Mouse (Mus musculus): ENCODE results near the gene Mfap5.
"Not testable (repeated sequence)": the region's sequence is repeated elsewhere in the genome, so short reads cannot be mapped to it uniquely, and the experiment has no call there.

Mfap5 gene

DNA sequence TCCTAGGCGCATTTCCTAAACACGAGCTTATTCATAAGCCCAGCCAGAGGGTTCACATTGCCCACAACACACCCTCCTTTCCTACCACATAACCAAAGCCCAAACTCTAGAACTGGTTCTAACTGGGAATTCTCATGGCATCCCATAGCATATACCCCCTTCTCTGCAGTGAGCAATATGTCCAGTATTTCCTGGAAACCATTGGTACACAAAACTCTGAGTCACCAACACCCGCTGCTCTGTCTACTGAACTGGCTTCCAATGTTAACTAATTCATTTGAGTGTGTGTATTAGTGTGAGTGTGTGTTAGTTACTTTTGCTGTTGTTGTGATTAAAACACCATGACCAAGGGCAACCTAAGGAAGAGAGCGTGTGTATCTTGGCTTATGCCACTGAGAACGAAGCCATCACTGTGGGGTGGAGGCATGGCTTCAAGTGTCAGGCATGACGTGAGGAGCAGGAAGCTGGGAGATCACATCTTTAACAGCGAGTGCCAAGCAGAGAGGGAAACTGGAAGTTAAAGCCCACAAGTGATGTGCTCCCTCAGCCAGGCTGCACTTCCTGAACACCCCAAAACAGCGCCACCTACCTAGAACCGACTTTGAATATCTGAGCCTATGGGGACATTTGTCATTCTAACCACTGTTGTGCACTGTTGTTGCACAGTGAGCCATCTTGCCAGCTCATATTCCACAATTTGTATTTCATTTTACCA is 59.6 kb downstream of the Mfap5 start:
- DNase-seq = no peak

DNA sequence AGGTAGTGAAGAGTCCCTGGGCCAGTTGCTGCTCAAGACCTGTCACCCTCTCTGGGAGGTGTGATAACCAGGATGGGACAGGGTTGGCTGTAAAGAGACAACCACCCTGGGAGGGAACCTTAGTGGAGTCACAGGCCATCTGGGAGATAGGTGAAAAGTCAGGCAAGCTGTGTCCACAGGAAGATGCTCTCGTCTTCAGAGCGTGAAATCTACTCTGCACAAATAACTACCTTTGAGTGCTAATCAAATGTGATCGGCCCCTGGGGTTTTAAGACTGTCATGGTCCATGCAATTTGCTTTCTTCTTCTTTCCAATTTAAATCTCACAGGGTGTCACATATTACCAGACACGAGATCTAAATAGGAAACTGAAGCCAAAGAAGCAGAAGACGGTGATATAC is 63.5 kb downstream of the Mfap5 start:
- DNase-seq = no peak

DNA sequence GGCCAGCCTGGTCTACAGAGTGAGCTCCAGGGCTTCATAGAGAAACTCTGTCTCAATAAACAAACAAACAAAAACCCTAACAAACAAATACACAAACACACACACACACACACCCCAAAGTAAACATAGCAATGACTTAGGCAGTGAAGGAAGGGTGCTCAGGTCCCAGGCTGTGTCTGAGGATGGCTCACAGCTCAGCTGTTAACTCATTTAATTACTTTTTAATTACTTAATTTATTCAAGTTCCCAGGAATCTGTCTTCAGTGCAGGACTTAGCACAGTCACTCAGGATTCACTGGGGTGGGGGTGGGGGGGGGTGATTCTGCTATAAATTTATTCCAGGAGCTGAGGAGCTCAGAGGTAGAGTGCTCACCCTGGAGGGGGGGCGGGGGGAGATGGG is 64.1 kb downstream of the Mfap5 start:
- DNase-seq = no peak

DNA sequence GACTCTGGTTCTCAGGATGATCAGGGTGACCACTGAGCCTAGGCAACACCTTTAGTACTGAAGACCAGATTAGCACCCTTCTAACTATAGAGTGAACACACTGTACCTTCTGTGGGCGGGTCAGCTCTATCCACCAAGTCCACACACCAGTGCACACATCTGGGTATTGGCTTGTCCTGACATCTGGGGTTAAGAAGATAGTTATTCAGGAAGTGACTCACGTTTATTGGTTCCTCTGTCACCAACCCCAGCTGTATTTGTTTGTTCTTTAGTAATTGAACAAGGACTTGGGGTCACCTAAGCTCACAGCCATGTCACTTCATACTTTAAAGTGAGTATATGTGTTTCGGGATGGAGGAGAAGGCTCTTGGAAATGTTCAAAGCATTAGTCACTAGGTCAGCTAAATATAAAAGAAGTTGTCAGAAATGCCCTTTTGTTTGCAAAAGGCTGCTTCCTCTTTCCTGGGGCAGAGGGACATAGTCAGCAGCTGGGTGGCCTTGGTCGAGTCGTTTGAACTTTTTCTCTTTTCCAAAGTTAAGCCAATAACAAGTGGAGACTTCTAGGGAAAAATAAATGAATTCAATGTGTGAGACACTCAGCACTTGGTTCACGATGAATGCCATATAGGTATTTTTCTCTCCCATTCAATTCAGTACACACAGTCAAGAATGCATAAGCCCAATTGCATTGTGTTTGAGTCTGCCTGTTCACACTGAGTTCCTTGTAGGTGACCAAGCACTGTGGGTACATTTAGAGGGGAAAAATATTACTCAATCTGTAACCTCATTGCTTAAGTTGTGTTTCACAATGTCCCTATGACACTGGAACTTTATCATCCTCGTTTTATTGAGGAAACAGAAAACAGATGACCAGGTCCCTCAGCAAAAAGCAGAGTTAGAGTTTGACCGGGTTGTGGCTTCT is 65.3 kb downstream of the Mfap5 start:
- DNase-seq = peak in 1 of 2 experiments; percentile 36

DNA sequence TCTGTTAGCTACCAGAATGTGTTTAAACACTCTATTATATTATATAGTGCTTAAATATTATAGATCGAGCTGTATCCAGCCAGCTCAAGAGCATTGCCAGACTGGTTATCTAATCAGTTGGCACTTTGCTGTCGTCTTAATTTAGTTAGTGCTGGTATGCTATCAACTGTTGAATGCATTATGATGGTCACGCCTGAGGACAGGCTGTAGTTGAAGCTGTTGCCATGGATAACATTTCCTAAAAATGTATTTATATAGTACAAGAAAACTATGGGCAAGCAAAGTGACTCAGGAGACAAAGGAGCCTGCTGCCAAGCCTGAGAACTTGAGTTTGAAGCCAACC is 65.9 kb downstream of the Mfap5 start:
- no peak for DNase-seq

DNA sequence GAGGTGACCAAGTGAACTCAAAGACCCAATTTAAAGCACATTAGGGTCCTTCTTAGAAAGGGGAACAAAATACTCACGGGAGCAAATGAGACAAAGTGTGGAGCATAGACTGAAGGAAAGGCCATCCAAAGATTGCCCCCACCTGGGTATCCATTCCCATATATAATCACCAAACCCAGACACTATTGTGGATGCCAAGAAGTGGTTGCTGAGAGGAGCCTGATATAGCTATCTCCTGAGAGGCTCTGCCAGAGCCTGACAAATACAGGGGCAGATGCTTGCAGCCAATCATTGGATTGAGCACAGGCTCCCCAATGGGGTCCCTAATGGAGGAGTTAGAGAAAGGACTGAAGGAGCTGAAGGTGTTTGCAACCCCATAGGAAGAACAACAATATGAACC is 69.4 kb downstream of the Mfap5 start:
- not testable (repeated sequence) for DNase-seq

DNA sequence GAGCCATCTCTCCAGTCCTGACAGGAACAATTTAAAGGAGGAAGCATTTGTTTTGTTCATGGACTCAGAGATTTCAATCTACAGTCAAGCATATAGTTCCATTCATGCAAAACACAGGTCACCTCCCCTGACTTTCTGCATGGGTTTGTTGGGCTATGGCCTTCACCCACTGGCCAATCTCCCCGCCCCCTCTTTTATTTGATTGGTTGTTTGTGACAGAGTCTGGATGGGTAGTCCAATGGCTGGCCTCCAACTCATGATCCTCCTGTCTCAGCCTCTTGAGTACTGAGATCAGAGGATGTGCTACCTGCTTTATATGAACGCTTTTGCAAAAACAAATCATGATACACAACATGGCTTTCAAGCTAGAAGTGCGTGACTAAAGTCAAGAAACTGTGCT is 71.4 kb downstream of the Mfap5 start:
- DNase-seq = no peak

Measured in spleen, adult 18-20 months (tissue).